Mouse (Mus musculus) erythroblast, adult 5-6 weeks (primary cell): Measurements from ENCODE around the gene Scnn1a. TPM values are rescaled to one million over a fixed set of nuclear protein-coding genes. Genes with fewer than 3 reads are reported as not detected.

Experiments used
- ATAC-seq: replicated peaks from 2 replicates; pipeline ENCODE4 v1.8.0; 2016; ENCODE audit warnings: moderate number of reproducible peaks, mild to moderate bottlenecking, moderate TSS enrichment, inconsistent platforms; ENCODE audit not compliant: poor library complexity, low FRiP score, severe bottlenecking
- total RNA-seq, 2 experiments: library from RNA; stranded (forward) in 1 of 2; stranded (reverse) in 1 of 2; fragments of 150-400 nt in 1 of 2; fragments of 200-764, 138-1000 nt in 1 of 2; gene quantifications; 2 replicates each; pipeline versions ENCODE4 v1.2.3 to v1.2.4; 2015 to 2017; ENCODE audit warnings: low replicate concordance in 2 of 2

Gene Scnn1a
- total RNA-seq, 2 experiments from 2014 or later: 7.9 TPM; not detected in 1

- no peak for ATAC-seq
Measured at GRCm38 (mm10) chr6:125385066-125385974, 64.9 kb downstream of the Scnn1a start.

- no peak for ATAC-seq
Measured at GRCm38 (mm10) chr6:125386080-125386479, 65.6 kb downstream of the Scnn1a start.

- ATAC-seq: no peak
Measured at GRCm38 (mm10) chr6:125389853-125390252, 69.4 kb downstream of the Scnn1a start.

Other genes starting within 250 kb of the Scnn1a start
- gene Chd4, start 224.7 kb upstream of the Scnn1a start, total RNA-seq (2015; ENCODE audit: low replicate concordance): 31.8 and 50.0 TPM in 2 replicates
- 70.6 and 102 TPM in 2 replicates for gene Chd4, start 224.7 kb upstream of the Scnn1a start, total RNA-seq (2017; ENCODE audit: low replicate concordance)
- 4.8 and 6.7 TPM in 2 replicates for gene Nop2, start 188.8 kb upstream of the Scnn1a start, total RNA-seq (2015; ENCODE audit: low replicate concordance)
- 10.5 and 11.8 TPM in 2 replicates for gene Nop2, start 188.8 kb upstream of the Scnn1a start, total RNA-seq (2017; ENCODE audit: low replicate concordance)
- gene Iffo1, start 175.4 kb upstream of the Scnn1a start, total RNA-seq (2015; ENCODE audit: low replicate concordance): 3.1 and 6.9 TPM in 2 replicates
- gene Iffo1, start 175.4 kb upstream of the Scnn1a start, total RNA-seq (2017; ENCODE audit: low replicate concordance): 2.2 and 10.9 TPM in 2 replicates
- 912 and 913 TPM in 2 replicates for gene Gapdh, start 154.2 kb upstream of the Scnn1a start, total RNA-seq (2015; ENCODE audit: low replicate concordance)
- gene Gapdh, start 154.2 kb upstream of the Scnn1a start, total RNA-seq (2017; ENCODE audit: low replicate concordance): 174 and 278 TPM in 2 replicates
- 139 and 148 TPM in 2 replicates for gene Ncapd2, start 129.0 kb upstream of the Scnn1a start, total RNA-seq (2015; ENCODE audit: low replicate concordance)
- gene Ncapd2, start 129.0 kb upstream of the Scnn1a start, total RNA-seq (2017; ENCODE audit: low replicate concordance): 137 and 246 TPM in 2 replicates
- 40.1 and 54.4 TPM in 2 replicates for gene Mrpl51, start 128.9 kb upstream of the Scnn1a start, total RNA-seq (2015; ENCODE audit: low replicate concordance)
- gene Mrpl51, start 128.9 kb upstream of the Scnn1a start, total RNA-seq (2017; ENCODE audit: low replicate concordance): 16.4 and 29.8 TPM in 2 replicates
- gene Vamp1, start 105.1 kb upstream of the Scnn1a start, total RNA-seq (2015; ENCODE audit: low replicate concordance): 2.1 and 4.2 TPM in 2 replicates
- 0.14 and 2.1 TPM in 2 replicates for gene Vamp1, start 105.1 kb upstream of the Scnn1a start, total RNA-seq (2017; ENCODE audit: low replicate concordance)
- gene Tapbpl, start 88.8 kb upstream of the Scnn1a start, total RNA-seq (2015; ENCODE audit: low replicate concordance): 0.84 and 4.4 TPM in 2 replicates
- 3.0 and 4.0 TPM in 2 replicates for gene Tapbpl, start 88.8 kb upstream of the Scnn1a start, total RNA-seq (2017; ENCODE audit: low replicate concordance)
- gene Cd27, start 83.6 kb upstream of the Scnn1a start, total RNA-seq (2015; ENCODE audit: low replicate concordance): 1.7 and 6.3 TPM in 2 replicates
- 0.84 and 1.0 TPM in 2 replicates for gene Cd27, start 83.6 kb upstream of the Scnn1a start, total RNA-seq (2017; ENCODE audit: low replicate concordance)
- gene Tuba3a, start 34.6 kb upstream of the Scnn1a start, total RNA-seq (2015; ENCODE audit: low replicate concordance): not detected in 2 replicates
- not detected in 2 replicates for gene Tuba3a, start 34.6 kb upstream of the Scnn1a start, total RNA-seq (2017; ENCODE audit: low replicate concordance)
- gene Ltbr, start 6.8 kb upstream of the Scnn1a start, total RNA-seq (2015; ENCODE audit: low replicate concordance): 7.1 and 10.9 TPM in 2 replicates
- 2.6 and 7.2 TPM in 2 replicates for gene Ltbr, start 6.8 kb upstream of the Scnn1a start, total RNA-seq (2017; ENCODE audit: low replicate concordance)
- gene Tnfrsf1a, start 28.7 kb downstream of the Scnn1a start, total RNA-seq (2015; ENCODE audit: low replicate concordance): 18.8 and 24.8 TPM in 2 replicates
- 7.2 and 13.8 TPM in 2 replicates for gene Tnfrsf1a, start 28.7 kb downstream of the Scnn1a start, total RNA-seq (2017; ENCODE audit: low replicate concordance)
- not detected in 2 replicates for gene Plekhg6, start 60.1 kb downstream of the Scnn1a start, total RNA-seq (2015; ENCODE audit: low replicate concordance)
- not detected in 2 replicates for gene Plekhg6, start 60.1 kb downstream of the Scnn1a start, total RNA-seq (2017; ENCODE audit: low replicate concordance)
- 52.1 and 58.5 TPM in 2 replicates for gene Cd9, start 174.1 kb downstream of the Scnn1a start, total RNA-seq (2015; ENCODE audit: low replicate concordance)
- 25.1 and 33.0 TPM in 2 replicates for gene Cd9, start 174.1 kb downstream of the Scnn1a start, total RNA-seq (2017; ENCODE audit: low replicate concordance)
- 16.1 and 16.7 TPM in 2 replicates for gene Vwf, start 226.1 kb downstream of the Scnn1a start, total RNA-seq (2015; ENCODE audit: low replicate concordance)
- gene Vwf, start 226.1 kb downstream of the Scnn1a start, total RNA-seq (2017; ENCODE audit: low replicate concordance): 20.7 and 26.9 TPM in 2 replicates